Mouse (Mus musculus): ENCODE data around the gene Fam102a.

The Fam102a gene

GRCm38 (mm10) chr2:32608778-32609435, 73.8 kb downstream of the Fam102a start:
- no peak for DNase-seq (ENCODE audit: low spot score)

GRCm38 (mm10) chr2:32610610-32611229, 75.6 kb downstream of the Fam102a start:
- no peak for DNase-seq (ENCODE audit: low spot score)

- no peak for DNase-seq (ENCODE audit: low spot score)
Observed at GRCm38 (mm10) chr2:32612274-32612673, 77.1 kb downstream of the Fam102a start.

GRCm38 (mm10) chr2:32617109-32617508, 82.0 kb downstream of the Fam102a start:
- no peak for DNase-seq (ENCODE audit: low spot score)

GRCm38 (mm10) chr2:32617601-32618000, 82.5 kb downstream of the Fam102a start:
- DNase-seq (ENCODE audit: low spot score): no peak

- no peak for DNase-seq (ENCODE audit: low spot score)
Observed at GRCm38 (mm10) chr2:32618051-32618450, 82.9 kb downstream of the Fam102a start.

Measured in left cerebral cortex, adult 11 months (tissue).